Comparison of ENCODE assay signal across 8 mouse cellular contexts in genomic region chr15:59864746-59865499, GRCm38 (mm10).
DNase-seq lines count a peak whose midpoint lies in the region; ATAC-seq lines count a peak whose summit lies in the region.

No protein-coding gene starts in this region.

- H3K27me3 ChIP-seq in forebrain, embryonic 11.5 days (ENCODE audit: control insufficient read depth, insufficient read depth, low read length) = no peaks in the 10 kb centered on the region
- no peaks in the 10 kb centered on the region for H3K27me3 ChIP-seq in kidney, embryonic 16.5 days (ENCODE audit: insufficient read depth, low read length)

- no peak overlapping the region for H3K4me2 ChIP-seq in forebrain, embryonic 11.5 days (ENCODE audit: low read depth, low read length, severe bottlenecking)
- peak overlapping the region; percentile 24; the same call in 1 of the 2 replicates for H3K4me2 ChIP-seq in kidney, embryonic 16.5 days (replicated peaks; ENCODE audit: low read depth, low read length)

- no peaks in the 10 kb centered on the region for H3K4me1 ChIP-seq in forebrain, embryonic 11.5 days (replicated peaks; ENCODE audit: control insufficient read depth, insufficient read depth, low read length)
- H3K4me1 ChIP-seq in kidney, embryonic 16.5 days (ENCODE audit: insufficient read depth, low read length) = no peaks in the 10 kb centered on the region

- no peak overlapping the region for H3K27ac ChIP-seq in forebrain, embryonic 11.5 days (ENCODE audit: low read depth, low read length)
- no peak overlapping the region for H3K27ac ChIP-seq in kidney, embryonic 16.5 days (ENCODE audit: low read length)

- 47% methylated on average over 18 of the region's 18 CpGs for WGBS in forebrain, embryonic 11.5 days
- WGBS in kidney, embryonic 16.5 days = 46% methylated on average over 18 of the region's 18 CpGs

- DNase-seq in kidney, adult 9 months = peak; percentile 8
- DNase-seq in kidney, postnatal 14 days = no peak
- peak; percentile 40 for DNase-seq in NIH3T3 (ENCODE audit: low read depth)
- DNase-seq in forebrain, embryonic 11.5 days (ENCODE audit: low spot score) = peak; percentile 58
- DNase-seq in mesoderm, embryonic 11.5 days (ENCODE audit: low read depth, low spot score) = peak; percentile 49
- DNase-seq in right cerebral cortex, adult 2 months (ENCODE audit: low spot score in 2 of 2) = no peak
- DNase-seq in ovary, adult 18-20 months (ENCODE audit: low spot score) = no peak

- no peak for ATAC-seq in forebrain, embryonic 11.5 days (replicated peaks; ENCODE audit: low FRiP score)
- no peak for ATAC-seq in kidney, embryonic 16.5 days (ENCODE audit: low FRiP score, low TSS enrichment)

- H3K36me3 ChIP-seq in forebrain, embryonic 11.5 days (ENCODE audit: control insufficient read depth, insufficient read depth, low read length) = no peaks in the 10 kb centered on the region
- no peaks in the 10 kb centered on the region for H3K36me3 ChIP-seq in kidney, embryonic 16.5 days (ENCODE audit: insufficient read depth, low read length)

- H3K4me3 ChIP-seq in forebrain, embryonic 11.5 days (ENCODE audit: low read depth, low read length) = no peak overlapping the region
- no peak overlapping the region for H3K4me3 ChIP-seq in kidney, embryonic 16.5 days (ENCODE audit: low read length)

- H3K9me3 ChIP-seq in forebrain, embryonic 11.5 days (ENCODE audit: control insufficient read depth, low read length) = no peaks in the 10 kb centered on the region
- H3K9me3 ChIP-seq in kidney, embryonic 16.5 days (ENCODE audit: low read length) = peaks cover 2% of the 10 kb centered on the region; the same call in 1 of the 2 replicates

- H3K9ac ChIP-seq in forebrain, embryonic 11.5 days (ENCODE audit: low read length) = no peak overlapping the region
- H3K9ac ChIP-seq in kidney, embryonic 16.5 days (replicated peaks; ENCODE audit: low read length) = no peak overlapping the region

Comparison
In these comparisons a context has a peak if more than half of its experiments do, and no peak if none do; other contexts are left out.
1. DNase-seq: peak in kidney, adult 9 months (single experiment), NIH3T3 (single experiment), forebrain, embryonic 11.5 days (single experiment) and mesoderm, embryonic 11.5 days (single experiment); none in kidney, postnatal 14 days (single experiment), right cerebral cortex, adult 2 months (0 of 2) and ovary, adult 18-20 months (single experiment).